Mouse (Mus musculus) retina, adult 2 months (tissue): Measurements from ENCODE around the gene Fxr2.
A peak's percentile ranks its signal among the peaks of the same experiment; 100 is the strongest.
"Not testable (repeated sequence)": the region's sequence is repeated elsewhere in the genome, so short reads cannot be mapped to it uniquely, and the experiment has no call there.

Experiments used
- DNase-seq: peaks from one replicate; pipeline ENCODE4 v3.0.0-alpha.2; 2012; ENCODE audit warnings: low read depth, low spot score

Gene Fxr2

GRCm38 (mm10) chr11:69610899-69611298 lies 21.9 kb upstream of the Fxr2 start:
- DNase-seq = no peak

GRCm38 (mm10) chr11:69613553-69614256 lies 19.1 kb upstream of the Fxr2 start:
- no peak for DNase-seq

- DNase-seq = not testable (repeated sequence)
Measured at GRCm38 (mm10) chr11:69614257-69614588, 18.6 kb upstream of the Fxr2 start.

GRCm38 (mm10) chr11:69616781-69617180 lies 16.0 kb upstream of the Fxr2 start:
- DNase-seq = no peak

GRCm38 (mm10) chr11:69617805-69618204 lies 15.0 kb upstream of the Fxr2 start, which contains the start of gene Shbg:
Shbg (minus strand) TSS chr11:69617905.
- no peak for DNase-seq

GRCm38 (mm10) chr11:69620394-69621081 lies 12.3 kb upstream of the Fxr2 start:
- DNase-seq = no peak

GRCm38 (mm10) chr11:69621571-69622268 lies 11.1 kb upstream of the Fxr2 start, which contains the start of gene Sat2:
Sat2 (plus strand) TSS chr11:69622024.
- no peak for DNase-seq

- no peak for DNase-seq
Measured at GRCm38 (mm10) chr11:69622406-69622805, 10.4 kb upstream of the Fxr2 start.

- DNase-seq = no peak
Measured at GRCm38 (mm10) chr11:69623006-69623405, 9.8 kb upstream of the Fxr2 start.

- not testable (repeated sequence) for DNase-seq
Measured at GRCm38 (mm10) chr11:69624339-69624738, 8.5 kb upstream of the Fxr2 start.

- no peak for DNase-seq
Measured at GRCm38 (mm10) chr11:69628286-69628685, 4.5 kb upstream of the Fxr2 start.

GRCm38 (mm10) chr11:69629802-69630201 lies 3.0 kb upstream of the Fxr2 start:
- no peak for DNase-seq

- no peak for DNase-seq
Measured at GRCm38 (mm10) chr11:69633128-69633866, 507 bp downstream of the Fxr2 start.

- DNase-seq = no peak
Measured at GRCm38 (mm10) chr11:69635471-69635870, 2.7 kb downstream of the Fxr2 start.

- no peak for DNase-seq
Measured at GRCm38 (mm10) chr11:69645860-69646259, 13.1 kb downstream of the Fxr2 start.

- DNase-seq = peak; percentile 62
Measured at GRCm38 (mm10) chr11:69653399-69653798, 20.6 kb downstream of the Fxr2 start.

GRCm38 (mm10) chr11:69654760-69655159 lies 22.0 kb downstream of the Fxr2 start:
- DNase-seq = no peak

GRCm38 (mm10) chr11:69655264-69656064 lies 22.7 kb downstream of the Fxr2 start, which contains the start of gene Sox15:
Sox15 (plus strand) TSS chr11:69655314.
- DNase-seq = peak; percentile 47

- DNase-seq = no peak
Measured at GRCm38 (mm10) chr11:69656065-69656455, 23.3 kb downstream of the Fxr2 start.

GRCm38 (mm10) chr11:69656617-69657461 lies 24.0 kb downstream of the Fxr2 start:
- peak; percentile 38 for DNase-seq
